Mouse (Mus musculus) central nervous system, embryonic 14 days (tissue): Measurements from ENCODE around the gene Tbca. TPM values are rescaled to one million over a fixed set of nuclear protein-coding genes. Genes with fewer than 3 reads are reported as not detected.

Experiments
- polyA plus RNA-seq: library from polyadenylated mRNA; depleted of rRNA; stranded (reverse); fragments of >200 nt; gene quantifications from 2 replicates; pipeline ENCODE4 v1.2.3, GENCODE M21; 2012; rRNA removed

Tbca gene
- polyA plus RNA-seq, result 463 and 480 TPM in 2 replicates

DNA sequence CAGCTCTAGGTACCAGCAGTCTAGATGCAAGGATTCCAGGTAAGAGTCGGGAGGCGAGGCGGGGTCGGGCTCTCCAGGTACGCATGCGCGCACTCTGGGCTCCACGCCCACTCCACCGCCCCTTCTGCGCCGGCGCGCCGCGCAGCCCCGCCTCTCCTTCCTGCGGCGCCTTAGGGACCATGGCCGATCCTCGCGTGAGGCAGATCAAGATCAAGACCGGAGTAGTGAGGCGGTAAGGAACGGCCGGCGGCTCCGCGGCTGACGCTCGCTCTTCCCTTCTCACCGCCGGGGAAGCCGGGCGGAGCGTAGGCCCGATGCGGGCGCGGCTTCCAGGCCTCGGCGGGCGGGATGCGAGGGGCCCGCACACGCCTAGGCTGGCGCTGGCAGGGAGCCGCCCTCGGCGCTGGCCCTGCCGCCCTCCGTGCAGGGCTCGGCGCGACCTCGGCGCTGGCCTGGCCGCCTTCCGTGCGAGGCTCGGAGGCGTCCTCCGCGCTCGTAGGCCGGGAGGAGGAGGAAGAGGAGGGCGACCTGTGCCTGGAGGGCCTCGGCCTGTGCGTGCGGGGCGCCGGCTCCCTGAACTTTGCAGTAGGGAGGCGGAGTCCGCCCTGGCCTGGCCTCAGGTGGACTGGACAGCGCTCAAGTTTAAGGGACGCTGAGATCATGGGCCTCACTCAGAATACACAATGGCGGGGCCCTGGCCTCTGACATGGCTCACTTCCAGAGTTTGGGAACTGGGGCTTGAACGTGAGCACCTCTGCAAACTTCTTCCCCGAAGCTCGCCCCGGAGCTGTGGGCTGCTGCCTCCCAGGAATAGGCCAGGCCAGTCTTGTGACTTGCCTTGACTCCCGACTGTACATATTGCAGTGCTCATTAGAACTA, at the start of gene Tbca:
Gene Tbca, plus strand, starts transcription at position 140 of the 879 bp plus-strand sequence.

DNA sequence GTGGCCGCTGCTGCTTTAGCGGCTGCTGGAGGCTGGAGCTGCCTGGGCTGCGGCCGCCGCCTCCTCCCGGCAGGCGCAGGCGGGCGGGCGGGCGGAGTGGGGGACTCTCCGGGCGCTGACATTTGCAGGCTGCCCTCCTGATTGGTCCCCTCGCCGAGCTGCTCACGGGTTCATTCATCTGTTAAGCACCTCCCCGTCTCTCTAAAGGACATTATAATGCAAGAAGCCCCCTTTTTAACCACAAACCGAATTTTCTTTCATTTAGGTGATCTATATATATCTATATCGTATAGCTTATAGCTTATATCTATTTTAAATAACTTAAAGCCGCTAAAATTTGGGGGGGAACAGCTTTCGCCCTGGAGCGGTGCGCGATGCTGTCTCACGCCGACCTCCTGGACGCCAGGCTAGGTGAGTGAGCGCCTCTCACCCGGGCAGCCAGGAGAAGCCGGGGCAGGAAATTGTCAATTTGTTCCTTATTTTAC, 86.7 kb downstream of the Tbca start, which contains the start of gene Otp:
Gene Otp, plus strand, starts transcription at position 207 of the 485 bp plus-strand sequence.

Other genes starting within 250 kb of the Tbca start
- 15.9 and 25.8 TPM in 2 replicates for gene Otp, start 86.7 kb downstream of the Tbca start, polyA plus RNA-seq
- 22.1 and 23.9 TPM in 2 replicates for gene Wdr41, start 187.4 kb downstream of the Tbca start, polyA plus RNA-seq